Mouse (Mus musculus): ENCODE results near the gene Eif3b.

DNA sequence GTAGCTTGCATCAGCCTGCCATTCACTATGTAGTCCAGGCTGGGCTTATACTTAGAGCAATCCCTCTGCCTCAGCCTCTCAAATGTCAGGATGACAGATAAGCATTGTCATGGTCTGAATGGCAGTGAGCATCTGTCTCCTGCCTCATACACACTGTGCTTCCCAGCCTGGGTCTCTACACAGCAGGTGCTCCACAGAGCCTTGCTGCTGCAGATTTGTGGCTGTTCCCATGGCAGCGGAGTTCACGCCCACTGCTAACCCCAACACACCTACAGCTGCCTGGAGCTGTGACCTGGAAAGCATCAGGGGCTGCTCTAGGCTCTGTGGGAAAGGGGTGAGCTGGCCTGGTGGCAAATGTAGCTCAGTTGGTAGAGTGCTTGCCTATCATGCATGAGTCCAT lies 45.8 kb downstream of the Eif3b start:
- no peak for TF ChIP-seq POLR2A (IDR thresholded peaks at IDR 0.05; ENCODE audit: low read depth, low read length)
- TF ChIP-seq CTCF (IDR thresholded peaks at IDR 0.05; ENCODE audit: borderline replicate concordance, insufficient read depth, low read length), result no peak
